Mouse (Mus musculus): Measurements from ENCODE around the gene Fbln1.

DNA sequence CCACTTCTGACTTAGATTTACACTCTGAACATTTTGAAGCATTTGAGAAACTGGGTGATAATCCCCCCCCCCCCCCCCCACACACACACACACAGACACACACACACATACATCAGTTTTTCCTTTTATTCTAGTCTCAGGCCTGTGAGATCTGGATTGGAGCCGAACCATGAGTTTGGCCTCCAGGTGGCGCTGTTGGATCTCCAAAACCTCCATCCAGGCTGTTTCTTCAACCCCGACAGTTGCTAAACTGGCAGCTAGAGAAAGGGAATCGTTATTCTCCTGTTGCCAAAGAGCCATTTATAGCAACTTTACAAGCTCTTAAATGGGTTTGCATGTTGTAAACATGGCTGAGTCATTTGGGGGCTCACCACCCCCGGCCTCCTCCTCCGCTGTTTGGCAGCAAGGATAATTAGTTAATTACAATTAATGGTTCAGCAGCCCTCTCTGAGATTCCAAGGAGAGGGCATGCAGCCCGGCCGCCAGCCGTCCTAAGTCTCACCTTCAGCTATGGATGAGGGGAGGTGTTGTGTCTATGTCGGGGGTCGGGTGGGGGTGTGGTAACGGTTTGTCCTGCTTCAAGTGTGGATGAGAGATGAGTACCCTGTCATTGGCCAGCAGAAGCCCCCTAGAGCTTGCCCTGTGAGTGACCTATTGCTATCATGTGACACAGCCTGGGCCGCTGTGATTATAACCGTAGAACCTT, 61.1 kb downstream of the Fbln1 start:
- TF ChIP-seq CTCF (conservative IDR thresholded peaks at IDR 0.05; ENCODE audit: low read length) (peak; percentile 45), POU5F1 (IDR thresholded peaks at IDR 0.05; ENCODE audit: borderline replicate concordance, low read length) (no peak)

Measured in E14TG2a.4 (cell line).